Mouse (Mus musculus): ENCODE measurements around the gene Slc35d1. TPM values are rescaled to one million over a fixed set of nuclear protein-coding genes. Genes with fewer than 3 reads are reported as not detected.

Slc35d1 gene
- polyA plus RNA-seq (2012; rRNA removed), result 1.8 and 4.4 TPM in 2 replicates

- peak within 1 kb of the TSS; percentile 99 for H3K4me3 ChIP-seq (replicated peaks; ENCODE audit: extremely low read depth, low read depth, low read length)
- no peak for TF ChIP-seq CTCF (IDR thresholded peaks at IDR 0.05; ENCODE audit: insufficient read depth, low read length)
- TF ChIP-seq POLR2A (IDR thresholded peaks at IDR 0.05; ENCODE audit: borderline replicate concordance, extremely low read depth, low read depth, low read length), result peak; percentile 36; the same call in 1 of the 2 replicates
- peak; percentile 75 for DNase-seq
- WGBS, result 2% methylated on average over 65 of the region's 70 CpGs
- H3K4me1 ChIP-seq (ENCODE audit: control insufficient read depth, insufficient read depth, low read length), result peaks cover 3% of the 10 kb centered on the region; the same call in 1 of the 2 replicates
Measured at GRCm38 (mm10) chr4:103214925-103215820, at the start of gene Slc35d1. Slc35d1 (minus strand) TSS chr4:103215164.

- TF ChIP-seq CTCF (IDR thresholded peaks at IDR 0.05; ENCODE audit: insufficient read depth, low read length) (no peak), POLR2A (IDR thresholded peaks at IDR 0.05; ENCODE audit: borderline replicate concordance, extremely low read depth, low read depth, low read length) (no peak)
- Histone ChIP-seq H3K4me3 (replicated peaks; ENCODE audit: extremely low read depth, low read depth, low read length) (no peak overlapping the region), H3K4me1 (ENCODE audit: control insufficient read depth, insufficient read depth, low read length) (no peaks in the 10 kb centered on the region)
- WGBS, result 19% methylated on average over 8 of the region's 8 CpGs
- DNase-seq, result no peak
Measured at GRCm38 (mm10) chr4:103263812-103264396, 48.9 kb upstream of the Slc35d1 start.

GRCm38 (mm10) chr4:103263378-103263777 is 48.4 kb upstream of the Slc35d1 start:
- DNase-seq, result no peak
- no peak overlapping the region for H3K4me3 ChIP-seq (replicated peaks; ENCODE audit: extremely low read depth, low read depth, low read length)
- H3K4me1 ChIP-seq (ENCODE audit: control insufficient read depth, insufficient read depth, low read length), result no peaks in the 10 kb centered on the region
- 27% methylated on average over 5 of the region's 5 CpGs for WGBS
- TF ChIP-seq CTCF (IDR thresholded peaks at IDR 0.05; ENCODE audit: insufficient read depth, low read length), result no peak
- no peak for TF ChIP-seq POLR2A (IDR thresholded peaks at IDR 0.05; ENCODE audit: borderline replicate concordance, extremely low read depth, low read depth, low read length)

DNA sequence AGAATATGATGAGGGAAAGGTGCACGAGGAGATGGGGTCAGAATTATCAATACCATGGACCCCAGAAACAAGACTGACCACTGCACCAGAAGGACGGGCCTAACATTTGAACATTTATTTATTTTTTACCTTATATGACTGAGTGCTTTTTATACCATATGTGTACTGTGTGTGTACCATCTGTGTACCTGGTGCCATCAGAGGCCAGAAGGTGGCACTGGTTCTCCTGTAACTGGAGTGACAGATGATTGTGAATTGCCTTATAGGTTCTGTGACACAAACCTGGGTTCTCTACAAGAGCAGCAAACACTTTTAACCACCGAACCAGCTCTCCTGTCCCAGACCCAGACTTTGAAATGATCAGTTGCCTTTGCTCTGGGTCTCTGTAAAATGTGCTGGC is 43.9 kb upstream of the Slc35d1 start:
- no peaks in the 10 kb centered on the region for H3K4me1 ChIP-seq (ENCODE audit: control insufficient read depth, insufficient read depth, low read length)
- TF ChIP-seq CTCF (IDR thresholded peaks at IDR 0.05; ENCODE audit: insufficient read depth, low read length) (no peak), POLR2A (IDR thresholded peaks at IDR 0.05; ENCODE audit: borderline replicate concordance, extremely low read depth, low read depth, low read length) (no peak)
- 80% methylated on average over 3 of the region's 3 CpGs for WGBS
- DNase-seq, result no peak
- no peak overlapping the region for H3K4me3 ChIP-seq (replicated peaks; ENCODE audit: extremely low read depth, low read depth, low read length)

- Histone ChIP-seq H3K4me1 (ENCODE audit: control insufficient read depth, insufficient read depth, low read length) (no peaks in the 10 kb centered on the region), H3K4me3 (replicated peaks; ENCODE audit: extremely low read depth, low read depth, low read length) (no peak overlapping the region)
- 70% methylated on average over 4 of the region's 4 CpGs for WGBS
- no peak for DNase-seq
- no peak for TF ChIP-seq CTCF (IDR thresholded peaks at IDR 0.05; ENCODE audit: insufficient read depth, low read length)
- TF ChIP-seq POLR2A (IDR thresholded peaks at IDR 0.05; ENCODE audit: borderline replicate concordance, extremely low read depth, low read depth, low read length), result no peak
Measured at GRCm38 (mm10) chr4:103253846-103254245, 38.9 kb upstream of the Slc35d1 start.

- H3K4me3 ChIP-seq (replicated peaks; ENCODE audit: extremely low read depth, low read depth, low read length), result no peak overlapping the region
- no peak for DNase-seq
- TF ChIP-seq POLR2A (IDR thresholded peaks at IDR 0.05; ENCODE audit: borderline replicate concordance, extremely low read depth, low read depth, low read length), result no peak
- no peak for TF ChIP-seq CTCF (IDR thresholded peaks at IDR 0.05; ENCODE audit: insufficient read depth, low read length)
- WGBS, result 29% methylated on average over 6 of the region's 6 CpGs
- no peaks in the 10 kb centered on the region for H3K4me1 ChIP-seq (ENCODE audit: control insufficient read depth, insufficient read depth, low read length)
Measured at GRCm38 (mm10) chr4:103249436-103250085, 34.6 kb upstream of the Slc35d1 start.

DNA sequence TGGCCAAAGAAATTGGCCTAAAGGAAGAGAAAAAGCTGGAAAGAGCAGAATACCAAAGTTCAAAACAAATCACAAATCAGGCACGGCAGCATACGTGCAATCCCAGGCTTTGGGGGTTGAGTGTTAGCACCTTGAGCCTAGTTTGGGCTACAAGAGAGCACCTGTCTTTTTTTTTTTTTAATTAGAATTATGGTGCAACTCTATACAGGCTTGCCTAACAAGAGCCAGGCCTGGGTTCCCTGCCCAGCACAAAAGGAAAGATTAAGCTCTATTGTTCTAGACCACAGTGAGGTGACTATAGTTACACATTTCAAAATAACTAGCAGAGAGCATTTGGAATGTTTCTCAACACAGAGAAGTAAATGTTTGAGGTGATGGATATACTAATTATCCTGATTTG is 32.8 kb upstream of the Slc35d1 start:
- no peak overlapping the region for H3K4me3 ChIP-seq (replicated peaks; ENCODE audit: extremely low read depth, low read depth, low read length)
- DNase-seq, result no peak
- no peak for TF ChIP-seq CTCF (IDR thresholded peaks at IDR 0.05; ENCODE audit: insufficient read depth, low read length)
- TF ChIP-seq POLR2A (IDR thresholded peaks at IDR 0.05; ENCODE audit: borderline replicate concordance, extremely low read depth, low read depth, low read length), result no peak
- H3K4me1 ChIP-seq (ENCODE audit: control insufficient read depth, insufficient read depth, low read length), result no peaks in the 10 kb centered on the region
- WGBS, result 95% methylated on average over 2 of the region's 2 CpGs

DNA sequence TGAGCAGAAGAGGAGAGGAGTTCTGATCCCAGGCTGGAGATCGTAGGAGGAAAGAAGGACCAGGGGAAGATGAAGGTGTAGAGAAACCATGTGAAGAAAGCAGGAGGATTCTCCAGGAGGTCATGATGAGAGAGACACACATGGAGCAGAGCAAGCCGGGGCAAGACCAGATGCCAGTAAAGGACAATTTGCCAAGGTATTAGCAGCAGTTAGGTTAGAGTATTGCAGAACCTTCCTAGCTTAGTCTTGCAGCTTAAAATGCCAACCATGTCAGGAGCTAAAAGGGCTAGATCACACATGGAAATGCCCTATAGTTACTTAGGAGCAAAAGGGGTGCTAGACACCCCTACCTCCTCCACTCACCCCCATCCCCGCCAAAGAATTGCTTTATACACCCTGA is 32.3 kb upstream of the Slc35d1 start:
- no peak overlapping the region for H3K4me3 ChIP-seq (replicated peaks; ENCODE audit: extremely low read depth, low read depth, low read length)
- no peak for DNase-seq
- H3K4me1 ChIP-seq (ENCODE audit: control insufficient read depth, insufficient read depth, low read length), result no peaks in the 10 kb centered on the region
- 81% methylated on average over 3 of the region's 3 CpGs for WGBS
- TF ChIP-seq POLR2A (IDR thresholded peaks at IDR 0.05; ENCODE audit: borderline replicate concordance, extremely low read depth, low read depth, low read length) (no peak), CTCF (IDR thresholded peaks at IDR 0.05; ENCODE audit: insufficient read depth, low read length) (no peak)

GRCm38 (mm10) chr4:103232156-103232555 is 17.2 kb upstream of the Slc35d1 start:
- Histone ChIP-seq H3K4me1 (ENCODE audit: control insufficient read depth, insufficient read depth, low read length) (no peaks in the 10 kb centered on the region), H3K4me3 (replicated peaks; ENCODE audit: extremely low read depth, low read depth, low read length) (no peak overlapping the region)
- 53% methylated on average over 2 of the region's 2 CpGs for WGBS
- TF ChIP-seq CTCF (IDR thresholded peaks at IDR 0.05; ENCODE audit: insufficient read depth, low read length), result no peak
- no peak for TF ChIP-seq POLR2A (IDR thresholded peaks at IDR 0.05; ENCODE audit: borderline replicate concordance, extremely low read depth, low read depth, low read length)
- no peak for DNase-seq
